Mouse (Mus musculus) hindbrain, embryonic 16.5 days (tissue): Measurements from ENCODE around the gene Tmem43. TPM values are rescaled to one million over a fixed set of nuclear protein-coding genes. Genes with fewer than 3 reads are reported as not detected.
A peak's percentile ranks its signal among the peaks of the same experiment; 100 is the strongest.

Experiments
- ATAC-seq: fragments of 200-750 bp; cut with Nextera tagmentation; 2 replicates; pipeline ENCODE4 v1.8.0; 2017; ENCODE audit warnings: moderate TSS enrichment, moderate library complexity
- H3K27ac ChIP-seq: fragments of 300-500 bp; sonication (generic); 2 replicates; pipeline ENCODE4 v1.5.1; 2014; ENCODE audit warnings: low read depth, mild to moderate bottlenecking, control low read depth, low read length, moderate library complexity
- H3K27me3 ChIP-seq: fragments of 300-500 bp; sonication (generic); replicated peaks from 2 replicates; pipeline ENCODE4 v1.6.1; 2014; ENCODE audit warnings: low read length; ENCODE audit not compliant: control insufficient read depth, insufficient read depth
- H3K36me3 ChIP-seq: fragments of 300-500 bp; sonication (generic); 2 replicates; pipeline ENCODE4 v1.6.1; 2014; ENCODE audit warnings: mild to moderate bottlenecking, low read length, moderate library complexity, mixed read lengths; ENCODE audit not compliant: control insufficient read depth, insufficient read depth
- H3K4me1 ChIP-seq: fragments of 300-500 bp; sonication (generic); 2 replicates; pipeline ENCODE4 v1.6.1; 2014; ENCODE audit warnings: low read depth, low read length; ENCODE audit not compliant: control insufficient read depth, insufficient read depth
- H3K4me2 ChIP-seq: fragments of 300-500 bp; sonication (generic); 2 replicates; pipeline ENCODE4 v1.6.1; 2014; ENCODE audit warnings: mild to moderate bottlenecking, low read length, control low read depth, moderate library complexity
- H3K4me3 ChIP-seq: fragments of 300-500 bp; sonication (generic); 2 replicates; pipeline ENCODE4 v1.5.1; 2014; ENCODE audit warnings: mild to moderate bottlenecking, low read length, control low read depth, moderate library complexity
- H3K9ac ChIP-seq: fragments of 300-500 bp; sonication (generic); 2 replicates; pipeline ENCODE4 v1.6.1; 2014; ENCODE audit warnings: low read depth, mild to moderate bottlenecking, control low read depth, low read length, moderate library complexity
- H3K9me3 ChIP-seq: fragments of 300-500 bp; sonication (generic); 2 replicates; pipeline ENCODE4 v1.6.1; 2014; ENCODE audit warnings: mild to moderate bottlenecking, low read length, moderate library complexity; ENCODE audit not compliant: control insufficient read depth
- WGBS: fragments of 180-500 bp; shearing (Covaris S2); extraction: QIAGEN DNeasy Blood & Tissue Kit; methylation state at CpG from one replicate; pipeline ENCODE4 v1.1.7; 2014; 5-methylcytosine and 5-hydroxymethylcytosine counted together
- polyA plus RNA-seq: library from polyadenylated mRNA; unstranded; fragments of >200 nt; fragmentation: Nextera tagmentation; extraction: Ambion mirVana; gene quantifications from 2 replicates; pipeline ENCODE4 v1.2.1, GENCODE M21; 2015

Tmem43 gene
- polyA plus RNA-seq, 1 experiment from 2014 or later: 49.8 TPM

GRCm38 (mm10) chr6:91508041-91508440, 34.5 kb downstream of the Tmem43 start:
- Histone ChIP-seq H3K27me3 (no peaks in the 10 kb centered on the region), H3K4me3 (no peak overlapping the region), H3K9ac (no peak overlapping the region), H3K9me3 (no peaks in the 10 kb centered on the region), H3K36me3 (peaks cover 36% of the 10 kb centered on the region), H3K4me1 (no peaks in the 10 kb centered on the region), H3K4me2 (no peak overlapping the region), H3K27ac (no peak overlapping the region)
- ATAC-seq: no peak
- WGBS: 97% methylated on average over 3 of the region's 3 CpGs

DNA sequence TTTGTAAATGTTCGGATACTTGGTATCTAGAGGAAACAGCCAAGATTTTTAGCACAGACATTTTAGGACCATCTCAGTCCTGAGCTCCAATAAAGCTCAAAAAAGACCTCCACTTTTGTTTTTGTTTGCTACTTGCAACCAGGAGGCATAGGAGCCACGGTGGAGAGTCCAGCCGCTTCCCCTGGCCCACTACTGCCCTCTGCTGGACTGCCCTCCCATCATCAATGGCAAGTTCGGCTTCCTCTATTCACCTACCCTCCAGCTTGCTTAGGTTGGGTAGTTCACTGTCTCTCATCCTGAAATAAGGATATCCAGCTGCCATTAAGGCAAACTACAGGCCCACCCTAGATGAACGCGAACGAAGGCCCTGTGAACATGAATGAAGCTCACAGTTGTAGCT, 35.8 kb downstream of the Tmem43 start:
- H3K27me3 ChIP-seq: no peaks in the 10 kb centered on the region
- no peak overlapping the region for H3K4me2 ChIP-seq
- H3K4me1 ChIP-seq: no peaks in the 10 kb centered on the region
- peaks cover 23% of the 10 kb centered on the region for H3K36me3 ChIP-seq
- H3K27ac ChIP-seq: no peak overlapping the region
- no peak overlapping the region for H3K9ac ChIP-seq
- 40% methylated on average over 7 of the region's 7 CpGs for WGBS
- no peak overlapping the region for H3K4me3 ChIP-seq
- no peaks in the 10 kb centered on the region for H3K9me3 ChIP-seq
- ATAC-seq: no peak

GRCm38 (mm10) chr6:91510211-91510610, 36.7 kb downstream of the Tmem43 start:
- no peak overlapping the region for H3K9ac ChIP-seq
- H3K36me3 ChIP-seq: peaks cover 15% of the 10 kb centered on the region
- ATAC-seq: no peak
- H3K9me3 ChIP-seq: no peaks in the 10 kb centered on the region
- no peak overlapping the region for H3K4me3 ChIP-seq
- no peak overlapping the region for H3K27ac ChIP-seq
- H3K27me3 ChIP-seq: no peaks in the 10 kb centered on the region
- no peak overlapping the region for H3K4me2 ChIP-seq
- H3K4me1 ChIP-seq: peaks cover 7% of the 10 kb centered on the region
- 80% methylated on average over 10 of the region's 10 CpGs for WGBS

GRCm38 (mm10) chr6:91514135-91514534, 40.6 kb downstream of the Tmem43 start:
- Histone ChIP-seq H3K9ac (no peak overlapping the region), H3K36me3 (0 out of 2 replicates have a peak, but pooled peaks cover 2% of the 10 kb centered on the region), H3K4me1 (peaks cover 16% of the 10 kb centered on the region), H3K27ac (no peak overlapping the region), H3K27me3 (no peaks in the 10 kb centered on the region), H3K9me3 (no peaks in the 10 kb centered on the region), H3K4me3 (no peak overlapping the region), H3K4me2 (no peak overlapping the region)
- no peak for ATAC-seq

GRCm38 (mm10) chr6:91514737-91515362, 41.3 kb downstream of the Tmem43 start:
- peak overlapping the region; percentile 76; the same call in 1 of the 2 replicates for H3K27ac ChIP-seq
- 30% methylated on average over 10 of the region's 10 CpGs for WGBS
- no peak for ATAC-seq

GRCm38 (mm10) chr6:91515545-91516449, 42.3 kb downstream of the Tmem43 start, which contains the start of the genes Xpc and Lsm3:
Xpc (minus strand) TSS chr6:91515888.
Lsm3 (plus strand) TSS chr6:91515928.
- Histone ChIP-seq H3K27ac (peak within 1 kb of the TSS; percentile 76), H3K4me3 (peak within 1 kb of the TSS; percentile 80), H3K9ac (peak within 1 kb of the TSS; percentile 83), H3K4me1 (peaks cover 16% of the 10 kb centered on the region), H3K9me3 (no peaks in the 10 kb centered on the region), H3K36me3 (peaks cover 14% of the 10 kb centered on the region; the same call in 1 of the 2 replicates), H3K27me3 (no peaks in the 10 kb centered on the region), H3K4me2 (peak within 1 kb of the TSS; percentile 89)
- WGBS: under 1% methylated on average over 80 of the region's 80 CpGs
- peak; percentile 97 for ATAC-seq

More at GRCm38 (mm10) chr6:91514737-91515362, 41.3 kb downstream of the Tmem43 start:
- peaks cover 6% of the 10 kb centered on the region; the same call in 1 of the 2 replicates for H3K36me3 ChIP-seq
- H3K4me1 ChIP-seq: peaks cover 16% of the 10 kb centered on the region
- no peaks in the 10 kb centered on the region for H3K27me3 ChIP-seq
- H3K9ac ChIP-seq: peak overlapping the region; percentile 83
- no peaks in the 10 kb centered on the region for H3K9me3 ChIP-seq
- peak overlapping the region; percentile 76 for H3K4me2 ChIP-seq
- peak overlapping the region; percentile 80 for H3K4me3 ChIP-seq

GRCm38 (mm10) chr6:91518454-91519020, 45.0 kb downstream of the Tmem43 start:
- no peaks in the 10 kb centered on the region for H3K9me3 ChIP-seq
- H3K4me2 ChIP-seq: no peak overlapping the region
- no peak overlapping the region for H3K9ac ChIP-seq
- H3K27me3 ChIP-seq: no peaks in the 10 kb centered on the region
- H3K4me1 ChIP-seq: peaks cover 16% of the 10 kb centered on the region
- WGBS: 89% methylated on average over 7 of the region's 7 CpGs
- no peak for ATAC-seq
- no peak overlapping the region for H3K27ac ChIP-seq
- H3K4me3 ChIP-seq: no peak overlapping the region
- H3K36me3 ChIP-seq: peaks cover 22% of the 10 kb centered on the region

DNA sequence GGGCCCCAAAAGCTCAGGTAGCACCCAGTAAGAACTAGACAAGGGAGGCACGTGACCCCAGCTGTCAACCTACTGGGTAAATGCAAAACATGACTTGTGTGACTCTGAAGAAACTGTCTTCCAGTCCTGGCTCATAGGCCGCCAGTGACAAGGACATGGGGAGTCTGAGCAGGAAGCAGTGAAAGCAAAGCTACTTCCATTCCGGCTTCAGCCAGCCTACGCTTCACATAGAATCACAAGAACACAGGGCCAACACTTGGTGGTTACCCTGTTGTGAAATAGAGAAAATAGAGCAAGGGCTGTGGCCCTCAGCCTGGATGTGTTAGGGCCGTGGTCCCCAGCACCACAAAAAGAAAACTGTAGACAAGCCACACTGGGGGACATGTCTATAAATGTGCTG, 49.3 kb downstream of the Tmem43 start:
- peaks cover 23% of the 10 kb centered on the region for H3K36me3 ChIP-seq
- H3K4me3 ChIP-seq: no peak overlapping the region
- H3K9ac ChIP-seq: no peak overlapping the region
- 95% methylated on average over 5 of the region's 5 CpGs for WGBS
- H3K27me3 ChIP-seq: no peaks in the 10 kb centered on the region
- no peak overlapping the region for H3K4me2 ChIP-seq
- H3K4me1 ChIP-seq: no peaks in the 10 kb centered on the region
- no peaks in the 10 kb centered on the region for H3K9me3 ChIP-seq
- ATAC-seq: no peak
- no peak overlapping the region for H3K27ac ChIP-seq

GRCm38 (mm10) chr6:91525544-91525943, 52.0 kb downstream of the Tmem43 start:
- Histone ChIP-seq H3K36me3 (peaks cover 13% of the 10 kb centered on the region), H3K4me3 (no peak overlapping the region), H3K4me1 (no peaks in the 10 kb centered on the region), H3K4me2 (no peak overlapping the region), H3K27me3 (no peaks in the 10 kb centered on the region), H3K9me3 (no peaks in the 10 kb centered on the region), H3K27ac (no peak overlapping the region), H3K9ac (no peak overlapping the region)
- WGBS: 90% methylated on average over 4 of the region's 4 CpGs
- no peak for ATAC-seq
